Mouse (Mus musculus): ENCODE results near the gene Gnb1. TPM values are rescaled to one million over a fixed set of nuclear protein-coding genes. Genes with fewer than 3 reads are reported as not detected.
A peak's percentile ranks its signal among the peaks of the same experiment; 100 is the strongest.
"Not testable (repeated sequence)": the region's sequence is repeated elsewhere in the genome, so short reads cannot be mapped to it uniquely, and the experiment has no call there.

Gnb1 gene
- total RNA-seq, 2 experiments from 2014 or later = 1,273 to 1,305 TPM

DNA sequence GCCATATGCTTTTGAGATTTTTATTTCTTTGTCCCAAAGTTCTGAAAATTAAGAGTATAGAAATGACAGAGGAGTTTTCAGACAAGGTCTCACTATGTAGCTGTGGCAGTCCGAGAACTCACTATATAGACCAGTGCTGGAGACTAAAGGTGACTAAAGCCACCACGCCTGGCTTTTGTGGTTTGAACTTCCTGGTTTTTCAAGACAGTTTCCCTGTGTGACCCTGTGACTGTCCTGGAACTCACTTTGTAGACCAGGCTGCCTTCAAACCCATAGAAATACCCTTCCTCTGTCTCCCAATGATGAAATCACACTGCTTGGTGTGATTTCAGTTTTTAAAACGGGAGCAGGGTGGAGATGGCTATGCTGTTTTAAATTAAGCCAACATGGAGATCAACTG is 38.1 kb downstream of the Gnb1 start:
- intact Hi-C loops (cut with DNase I) = no loop called here
- no peak for DNase-seq

DNA sequence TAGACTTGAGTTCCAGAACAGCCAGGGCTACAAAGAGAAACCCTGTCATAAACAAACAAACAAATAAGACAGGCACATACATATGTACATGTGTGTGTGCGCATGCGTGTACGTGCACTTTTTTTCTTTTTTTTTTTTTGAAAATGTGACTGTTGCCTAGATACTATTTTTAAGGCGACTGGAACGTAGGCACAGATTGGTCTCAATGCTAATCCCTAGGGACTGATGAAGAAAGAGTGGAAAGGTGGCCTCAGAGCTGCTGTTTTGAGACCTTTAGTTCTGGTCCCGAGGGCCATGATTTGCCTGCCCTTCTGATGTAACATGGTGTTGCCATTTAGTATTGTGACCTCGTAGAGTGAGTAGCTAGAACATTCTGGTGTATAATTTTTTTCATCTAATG is 58.8 kb downstream of the Gnb1 start:
- intact Hi-C loops (cut with DNase I) = no loop called here
- DNase-seq = no peak

GRCm38 (mm10) chr4:155550446-155550845 is 59.3 kb downstream of the Gnb1 start:
- no peak for DNase-seq
- intact Hi-C loops (cut with DNase I) = no loop called here

DNA sequence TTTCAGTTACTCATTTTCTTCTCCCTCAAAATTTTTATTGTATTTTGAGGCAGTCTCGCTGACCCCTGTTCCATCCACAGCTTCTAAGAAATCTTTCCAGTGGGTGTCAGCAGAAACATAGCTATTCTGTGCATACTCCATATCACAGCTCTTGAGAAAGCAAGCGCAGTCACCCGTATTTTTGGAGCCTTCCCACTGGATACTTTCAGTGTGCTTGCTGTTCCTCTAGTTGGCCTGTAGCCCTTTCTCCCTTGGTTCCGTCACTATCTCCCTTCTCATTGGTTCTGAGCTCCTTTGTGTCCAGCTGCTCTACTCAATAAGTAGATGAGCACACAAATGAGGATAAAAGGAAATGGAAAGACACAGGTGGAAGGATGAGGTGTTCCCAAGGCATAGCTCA is 59.9 kb downstream of the Gnb1 start:
- DNase-seq = no peak
- intact Hi-C loops (cut with DNase I) = no loop called here

DNA sequence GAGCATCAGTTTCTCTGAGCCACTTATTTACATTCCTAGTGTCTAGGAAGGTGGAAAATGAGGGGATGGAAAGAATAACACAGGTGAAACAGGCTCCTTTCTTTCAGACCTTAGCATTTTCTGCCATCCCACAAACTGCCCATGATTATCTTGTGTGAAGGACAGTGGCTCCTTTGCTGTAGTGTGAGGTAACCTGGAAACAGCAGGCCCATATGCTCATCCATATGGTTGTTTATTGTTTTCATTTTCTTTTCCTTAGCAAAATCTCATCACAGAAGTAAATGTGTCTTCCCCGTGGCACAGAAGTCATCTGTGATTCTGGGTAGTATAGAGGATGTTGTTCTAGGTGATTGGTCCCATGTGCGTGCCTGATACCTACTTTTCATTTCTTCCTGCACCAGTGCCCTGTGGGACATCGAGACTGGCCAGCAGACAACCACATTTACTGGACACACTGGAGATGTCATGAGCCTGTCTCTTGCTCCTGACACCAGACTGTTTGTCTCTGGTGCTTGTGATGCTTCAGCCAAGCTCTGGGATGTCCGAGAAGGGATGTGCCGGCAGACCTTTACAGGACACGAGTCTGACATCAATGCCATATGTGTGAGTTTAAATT is 61.9 kb downstream of the Gnb1 start:
- intact Hi-C loops (cut with DNase I) = no loop called here
- DNase-seq = no peak

GRCm38 (mm10) chr4:155554880-155555279 is 63.7 kb downstream of the Gnb1 start:
- DNase-seq = no peak
- intact Hi-C loops (cut with DNase I) = no loop called here

DNA sequence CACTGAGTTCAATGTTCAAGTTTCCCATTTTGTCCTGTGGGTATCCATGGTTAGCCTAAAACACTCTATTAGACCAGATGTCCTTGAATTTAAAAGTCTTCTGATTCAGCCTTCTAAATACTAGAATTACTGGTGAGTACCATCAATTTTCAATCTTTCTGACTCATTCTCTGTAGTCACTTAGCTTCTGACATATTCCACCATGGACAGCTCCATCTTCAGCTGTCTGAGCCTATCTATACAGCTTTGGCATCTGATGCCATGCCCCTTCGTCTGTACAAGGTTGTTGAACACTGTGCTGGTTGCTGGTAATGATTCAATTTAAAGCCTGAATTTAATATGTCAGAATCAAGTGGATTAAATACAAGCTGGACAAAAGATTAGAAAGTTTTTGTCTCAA is 64.3 kb downstream of the Gnb1 start:
- DNase-seq = no peak
- intact Hi-C loops (cut with DNase I) = no loop called here

DNA sequence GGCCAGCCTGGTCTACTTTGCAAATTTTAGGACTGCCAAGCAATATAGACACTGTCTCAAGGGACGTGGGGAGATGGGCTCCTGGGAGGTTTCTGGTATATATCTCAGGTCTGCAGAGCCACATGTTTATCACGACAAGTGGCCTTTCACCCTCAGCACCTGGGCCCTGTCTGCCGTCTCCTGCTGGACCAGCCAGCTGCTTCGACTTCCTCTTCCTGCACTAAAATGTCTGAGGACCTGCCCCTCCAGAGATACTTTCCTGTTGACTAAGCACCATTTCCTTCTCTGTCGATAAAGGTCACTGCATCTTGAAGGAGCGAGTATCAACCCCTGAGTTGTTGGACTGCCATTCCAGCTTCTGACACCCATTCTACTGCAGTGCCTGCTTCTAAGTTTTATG is 68.3 kb downstream of the Gnb1 start:
- intact Hi-C loops (cut with DNase I) = no loop called here
- no peak for DNase-seq

GRCm38 (mm10) chr4:155560932-155561331 is 69.8 kb downstream of the Gnb1 start:
- no peak for DNase-seq
- intact Hi-C loops (cut with DNase I) = no loop called here

GRCm38 (mm10) chr4:155561661-155562442 is 70.7 kb downstream of the Gnb1 start, which contains the start of gene Nadk:
Nadk (plus strand) TSS chr4:155562378.
- intact Hi-C loops (cut with DNase I) = no loop called here
- no peak for DNase-seq

DNA sequence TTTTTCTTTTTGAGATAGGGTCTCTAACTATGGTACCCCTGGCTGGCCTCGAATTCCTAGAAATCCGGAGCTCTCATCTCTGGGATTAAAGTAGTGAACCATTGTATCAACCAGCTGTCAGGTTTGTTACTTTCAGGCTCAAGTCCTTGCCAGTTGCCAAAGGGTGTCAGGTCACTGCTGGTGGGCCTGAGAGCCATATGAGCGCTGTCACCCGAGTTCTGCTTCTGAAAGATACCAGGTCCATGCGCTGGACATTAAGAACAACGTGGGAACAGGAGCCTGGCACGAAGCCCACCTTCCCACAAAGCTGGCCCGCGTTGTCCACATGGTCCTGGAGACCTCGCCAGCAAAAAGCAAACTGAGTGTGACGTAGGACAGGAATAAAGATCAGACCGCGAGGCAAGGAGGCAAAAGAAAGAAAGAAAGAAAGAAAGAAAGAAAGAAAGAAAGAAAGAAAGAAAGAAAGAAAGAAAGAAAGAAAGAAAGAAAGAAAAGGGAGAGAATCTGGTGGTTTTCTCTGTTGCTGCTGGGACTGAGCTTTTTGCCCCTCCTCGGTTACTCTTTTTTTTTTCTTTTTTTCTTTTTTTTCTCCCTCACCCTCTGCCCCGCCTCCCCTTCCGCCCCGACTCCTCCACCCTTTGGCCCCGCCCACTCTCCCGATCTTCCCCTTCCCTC is 71.7 kb downstream of the Gnb1 start:
- DNase-seq = peak; percentile 80
- intact Hi-C loops (cut with DNase I) = no loop called here

DNA sequence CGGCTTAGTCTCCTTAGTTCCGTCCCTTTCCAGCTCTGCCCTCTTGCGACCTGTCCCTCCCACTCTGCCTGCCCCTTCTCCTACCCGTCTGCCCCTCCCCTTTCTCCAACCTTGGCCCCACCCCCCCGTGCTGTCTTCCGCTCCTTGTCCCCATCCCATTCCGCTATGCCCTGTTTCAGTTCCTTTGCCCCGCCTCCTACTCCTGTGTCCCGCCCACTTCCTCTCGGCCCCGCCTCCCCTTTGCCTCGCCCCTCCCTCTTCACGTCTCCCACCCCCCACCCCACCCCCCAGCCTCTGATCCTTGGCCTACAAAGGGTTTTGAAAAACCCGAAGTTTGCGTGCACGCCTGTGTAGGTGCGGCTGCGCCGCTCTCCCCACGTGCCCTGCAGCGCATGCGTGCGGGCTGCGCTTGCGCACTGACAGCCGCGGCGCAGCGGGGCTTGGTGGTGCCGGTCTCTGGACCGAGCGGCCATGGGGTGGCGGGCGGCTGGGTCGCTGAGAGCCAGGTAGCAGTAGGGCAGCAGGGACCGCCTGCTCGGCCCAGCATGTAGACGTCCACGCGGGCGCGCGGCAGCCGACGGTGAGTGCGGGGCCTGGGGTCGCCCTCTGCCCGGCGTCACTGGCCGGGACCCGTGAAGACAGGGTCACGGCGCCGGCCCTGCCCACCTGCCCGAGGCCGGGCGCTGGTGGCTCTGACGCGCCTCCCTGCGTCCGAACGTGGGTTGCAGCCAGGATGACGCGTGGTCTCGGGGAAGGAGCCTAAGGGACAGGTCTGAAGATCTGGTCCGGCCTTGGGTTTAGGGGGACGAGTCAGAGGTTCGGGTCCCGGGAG is 72.5 kb downstream of the Gnb1 start:
- intact Hi-C loops (cut with DNase I) = no loop called here
- peak; percentile 98 for DNase-seq

GRCm38 (mm10) chr4:155564315-155565069 is 73.3 kb downstream of the Gnb1 start:
- intact Hi-C loops (cut with DNase I) = no loop called here

GRCm38 (mm10) chr4:155566555-155566954 is 75.4 kb downstream of the Gnb1 start:
- DNase-seq = no peak
- intact Hi-C loops (cut with DNase I) = no loop called here

More at GRCm38 (mm10) chr4:155564315-155565069, 73.3 kb downstream of the Gnb1 start:
- DNase-seq = no peak

- intact Hi-C loops (cut with DNase I) = no loop called here
- no peak for DNase-seq
Measured at GRCm38 (mm10) chr4:155568170-155568569, 77.0 kb downstream of the Gnb1 start.

- DNase-seq = no peak
- intact Hi-C loops (cut with DNase I) = no loop called here
Measured at GRCm38 (mm10) chr4:155568632-155569370, 77.6 kb downstream of the Gnb1 start.

- DNase-seq = no peak
- intact Hi-C loops (cut with DNase I) = no loop called here
Measured at GRCm38 (mm10) chr4:155569818-155570217, 78.7 kb downstream of the Gnb1 start.

DNA sequence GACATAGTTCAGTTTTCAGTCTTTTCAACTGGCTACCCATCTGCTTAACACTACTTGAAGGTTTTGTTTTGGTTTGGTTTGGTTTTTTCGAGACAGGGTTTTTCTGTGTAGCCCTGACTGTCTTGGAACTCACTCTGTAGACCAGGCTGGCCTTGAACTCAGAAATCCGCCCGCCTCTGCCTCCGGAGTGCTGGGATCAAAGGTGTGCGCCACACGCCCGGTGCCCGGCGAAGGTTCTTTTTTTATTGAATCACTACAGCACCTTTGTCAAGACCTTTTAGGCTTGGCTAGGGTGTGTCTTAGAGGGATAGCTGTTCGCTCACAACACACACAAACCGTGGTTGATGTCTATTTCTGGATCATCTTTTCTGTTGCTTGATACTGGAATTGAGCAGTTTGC is 79.2 kb downstream of the Gnb1 start:
- DNase-seq; intact Hi-C loops (cut with DNase I): not testable (repeated sequence)

DNA sequence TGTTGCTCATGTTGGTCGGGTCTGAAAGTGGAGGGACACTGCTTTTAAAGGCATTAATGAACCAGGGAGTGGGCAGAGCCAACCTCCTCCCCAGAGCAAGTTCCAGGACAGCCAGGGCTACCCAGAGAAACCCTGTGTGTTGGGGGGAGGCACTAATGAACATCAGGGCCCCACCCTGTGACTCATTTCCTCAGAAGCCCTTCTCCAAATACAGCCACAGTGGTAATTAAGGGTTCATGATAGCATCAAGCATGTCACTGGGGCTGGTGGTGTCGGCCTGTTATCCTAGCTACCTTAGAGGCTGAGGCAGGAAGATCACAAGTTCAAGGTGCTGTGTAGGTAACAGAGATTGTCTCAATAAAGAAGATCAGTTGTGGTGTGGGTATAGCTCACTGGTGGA is 80.3 kb downstream of the Gnb1 start:
- no peak for DNase-seq
- intact Hi-C loops (cut with DNase I) = no loop called here

- intact Hi-C loops (cut with DNase I) = no loop called here
- no peak for DNase-seq
Measured at GRCm38 (mm10) chr4:155573155-155573554, 82.0 kb downstream of the Gnb1 start.
